Mouse (Mus musculus): ENCODE results near the gene Sim2.

Sim2 gene

GRCm38 (mm10) chr16:94084711-94085602 is at the start of gene Sim2:
Sim2 (plus strand) TSS chr16:94084931.
- no peak for DNase-seq (ENCODE audit: low read depth, low spot score)

GRCm38 (mm10) chr16:94037280-94037679 is 47.5 kb upstream of the Sim2 start:
- no peak for DNase-seq (ENCODE audit: low read depth, low spot score)

GRCm38 (mm10) chr16:94038272-94038985 is 46.3 kb upstream of the Sim2 start:
- DNase-seq (ENCODE audit: low read depth, low spot score): peak; percentile 65

GRCm38 (mm10) chr16:94038986-94039341 is 45.8 kb upstream of the Sim2 start:
- no peak for DNase-seq (ENCODE audit: low read depth, low spot score)

GRCm38 (mm10) chr16:94040485-94040884 is 44.2 kb upstream of the Sim2 start:
- no peak for DNase-seq (ENCODE audit: low read depth, low spot score)

GRCm38 (mm10) chr16:94041065-94041712 is 43.5 kb upstream of the Sim2 start:
- no peak for DNase-seq (ENCODE audit: low read depth, low spot score)

- no peak for DNase-seq (ENCODE audit: low read depth, low spot score)
These were observed 40.9 kb upstream of the Sim2 start for GRCm38 (mm10) chr16:94043797-94044196.

- DNase-seq (ENCODE audit: low read depth, low spot score): peak; percentile 67
These were observed 39.7 kb upstream of the Sim2 start for GRCm38 (mm10) chr16:94044996-94045395.

- DNase-seq (ENCODE audit: low read depth, low spot score): peak; percentile 86
These were observed 34.4 kb upstream of the Sim2 start for GRCm38 (mm10) chr16:94050368-94050767.

- peak; percentile 13 for DNase-seq (ENCODE audit: low read depth, low spot score)
These were observed 29.6 kb upstream of the Sim2 start for GRCm38 (mm10) chr16:94055176-94055575.

- DNase-seq (ENCODE audit: low read depth, low spot score): no peak
These were observed 29.2 kb upstream of the Sim2 start for GRCm38 (mm10) chr16:94055576-94055975.

- DNase-seq (ENCODE audit: low read depth, low spot score): no peak
These were observed 24.9 kb upstream of the Sim2 start for GRCm38 (mm10) chr16:94059820-94060219.

GRCm38 (mm10) chr16:94064211-94064610 is 20.5 kb upstream of the Sim2 start:
- DNase-seq (ENCODE audit: low read depth, low spot score): no peak

GRCm38 (mm10) chr16:94065728-94066674 is 18.7 kb upstream of the Sim2 start:
- DNase-seq (ENCODE audit: low read depth, low spot score): no peak

GRCm38 (mm10) chr16:94066771-94067170 is 18.0 kb upstream of the Sim2 start:
- DNase-seq (ENCODE audit: low read depth, low spot score): no peak

- no peak for DNase-seq (ENCODE audit: low read depth, low spot score)
These were observed 17.5 kb upstream of the Sim2 start for GRCm38 (mm10) chr16:94067280-94067679.

GRCm38 (mm10) chr16:94069061-94069460 is 15.7 kb upstream of the Sim2 start:
- no peak for DNase-seq (ENCODE audit: low read depth, low spot score)

GRCm38 (mm10) chr16:94070920-94071319 is 13.8 kb upstream of the Sim2 start:
- no peak for DNase-seq (ENCODE audit: low read depth, low spot score)

GRCm38 (mm10) chr16:94071468-94071867 is 13.3 kb upstream of the Sim2 start:
- no peak for DNase-seq (ENCODE audit: low read depth, low spot score)

GRCm38 (mm10) chr16:94075362-94076027 is 9.2 kb upstream of the Sim2 start:
- no peak for DNase-seq (ENCODE audit: low read depth, low spot score)

All from brain, adult 2 months (tissue).